Mouse (Mus musculus): ENCODE data around the gene Zp3. TPM values are rescaled to one million over a fixed set of nuclear protein-coding genes. Genes with fewer than 3 reads are reported as not detected.

Zp3 gene
- total RNA-seq (2021) (not detected), polyA plus RNA-seq (2012; rRNA removed) (not detected in 2 replicates)
- long read RNA-seq = 0 reads

- intact Hi-C loops (cut with DNase I) = loop anchor here (5.0 kb wide), 3 partner anchors 47 to 217 kb away; partner anchors contain the start of genes Alkbh4, Lrwd1 and Prkrip1
- H3K36me3 ChIP-seq (ENCODE audit: control insufficient read depth, insufficient read depth, low read length) = no peaks in the 10 kb centered on the region
- no peak within 1 kb of the TSS for H3K27ac ChIP-seq
- TF ChIP-seq EP300 (IDR thresholded peaks at IDR 0.05; ENCODE audit: insufficient read depth, low read depth, low read length) (no peak), POLR2A (IDR thresholded peaks at IDR 0.05; ENCODE audit: insufficient read depth, low read depth, low read length) (no peak), CTCF (IDR thresholded peaks at IDR 0.05) (no peak)
- WGBS = 65% methylated on average over 8 of the region's 8 CpGs
- H3K79me2 ChIP-seq (replicated peaks; ENCODE audit: control insufficient read depth, insufficient read depth, low read length) = no peaks in the 10 kb centered on the region
- H3K4me3 ChIP-seq = no peak within 1 kb of the TSS
- no peaks in the 10 kb centered on the region for H3K4me1 ChIP-seq (ENCODE audit: control insufficient read depth, insufficient read depth, low read length)
- H3K9ac ChIP-seq (ENCODE audit: low read depth, low read length) = no peak within 1 kb of the TSS
- no peaks in the 10 kb centered on the region for H3K27me3 ChIP-seq (ENCODE audit: control insufficient read depth, insufficient read depth, low read length)
- no peak for DNase-seq
Measured at GRCm38 (mm10) chr5:135979904-135980303, at the start of gene Zp3. Gene Zp3, plus strand, starts transcription at chr5:135980099.

- TF ChIP-seq EP300 (IDR thresholded peaks at IDR 0.05; ENCODE audit: insufficient read depth, low read depth, low read length) = no peak
- no peak for TF ChIP-seq POLR2A (IDR thresholded peaks at IDR 0.05; ENCODE audit: insufficient read depth, low read depth, low read length)
- TF ChIP-seq CTCF (IDR thresholded peaks at IDR 0.05) = no peak
- no peak overlapping the region for H3K4me3 ChIP-seq
- no peak for DNase-seq
- H3K79me2 ChIP-seq (replicated peaks; ENCODE audit: control insufficient read depth, insufficient read depth, low read length) = peaks cover 13% of the 10 kb centered on the region
- H3K9ac ChIP-seq (ENCODE audit: low read depth, low read length) = no peak overlapping the region
- 61% methylated on average over 9 of the region's 9 CpGs for WGBS
- H3K36me3 ChIP-seq (ENCODE audit: control insufficient read depth, insufficient read depth, low read length) = peaks cover 28% of the 10 kb centered on the region
- peak overlapping the region; percentile 3; the same call in 1 of the 2 replicates for H3K27ac ChIP-seq
- no peaks in the 10 kb centered on the region for H3K27me3 ChIP-seq (ENCODE audit: control insufficient read depth, insufficient read depth, low read length)
- peaks cover 10% of the 10 kb centered on the region for H3K4me1 ChIP-seq (ENCODE audit: control insufficient read depth, insufficient read depth, low read length)
- intact Hi-C loops (cut with DNase I) = no loop called here
Measured at GRCm38 (mm10) chr5:135931526-135931925, 48.4 kb upstream of the Zp3 start.

GRCm38 (mm10) chr5:135932359-135932758 is 47.5 kb upstream of the Zp3 start:
- no peak for DNase-seq
- peaks cover 10% of the 10 kb centered on the region for H3K4me1 ChIP-seq (ENCODE audit: control insufficient read depth, insufficient read depth, low read length)
- H3K79me2 ChIP-seq (replicated peaks; ENCODE audit: control insufficient read depth, insufficient read depth, low read length) = peaks cover 12% of the 10 kb centered on the region
- no peak for TF ChIP-seq POLR2A (IDR thresholded peaks at IDR 0.05; ENCODE audit: insufficient read depth, low read depth, low read length)
- no peak for TF ChIP-seq EP300 (IDR thresholded peaks at IDR 0.05; ENCODE audit: insufficient read depth, low read depth, low read length)
- TF ChIP-seq CTCF (IDR thresholded peaks at IDR 0.05) = no peak
- H3K9ac ChIP-seq (ENCODE audit: low read depth, low read length) = no peak overlapping the region
- WGBS = 31% methylated on average over 2 of the region's 2 CpGs
- intact Hi-C loops (cut with DNase I) = loop anchor here (2.0 kb wide), 1 partner anchor 16 kb away; no protein-coding TSS in a partner anchor
- peaks cover 28% of the 10 kb centered on the region for H3K36me3 ChIP-seq (ENCODE audit: control insufficient read depth, insufficient read depth, low read length)
- H3K4me3 ChIP-seq = peak overlapping the region; percentile 97
- peak overlapping the region; percentile 31; the same call in 1 of the 2 replicates for H3K27ac ChIP-seq
- no peaks in the 10 kb centered on the region for H3K27me3 ChIP-seq (ENCODE audit: control insufficient read depth, insufficient read depth, low read length)

GRCm38 (mm10) chr5:135933222-135933899 is 46.5 kb upstream of the Zp3 start:
- no peak for DNase-seq
- H3K9ac ChIP-seq (ENCODE audit: low read depth, low read length) = peak overlapping the region; percentile 91
- TF ChIP-seq EP300 (IDR thresholded peaks at IDR 0.05; ENCODE audit: insufficient read depth, low read depth, low read length) (no peak), CTCF (IDR thresholded peaks at IDR 0.05) (no peak), POLR2A (IDR thresholded peaks at IDR 0.05; ENCODE audit: insufficient read depth, low read depth, low read length) (no peak)
- WGBS = 6% methylated on average over 12 of the region's 12 CpGs
- peaks cover 10% of the 10 kb centered on the region for H3K4me1 ChIP-seq (ENCODE audit: control insufficient read depth, insufficient read depth, low read length)
- H3K79me2 ChIP-seq (replicated peaks; ENCODE audit: control insufficient read depth, insufficient read depth, low read length) = peaks cover 6% of the 10 kb centered on the region
- H3K27ac ChIP-seq = peak overlapping the region; percentile 98
- no peaks in the 10 kb centered on the region for H3K27me3 ChIP-seq (ENCODE audit: control insufficient read depth, insufficient read depth, low read length)
- intact Hi-C loops (cut with DNase I) = loop anchor here (2.0 kb wide), 1 partner anchor 17 kb away; no protein-coding TSS in a partner anchor
- H3K36me3 ChIP-seq (ENCODE audit: control insufficient read depth, insufficient read depth, low read length) = peaks cover 25% of the 10 kb centered on the region
- peak overlapping the region; percentile 97 for H3K4me3 ChIP-seq

GRCm38 (mm10) chr5:135933900-135934441 is 45.9 kb upstream of the Zp3 start:
- peak overlapping the region; percentile 91 for H3K9ac ChIP-seq (ENCODE audit: low read depth, low read length)
- H3K27ac ChIP-seq = peak overlapping the region; percentile 98
- H3K4me3 ChIP-seq = peak overlapping the region; percentile 97
- peaks cover 3% of the 10 kb centered on the region; the same call in 1 of the 2 replicates for H3K79me2 ChIP-seq (replicated peaks; ENCODE audit: control insufficient read depth, insufficient read depth, low read length)
- H3K4me1 ChIP-seq (ENCODE audit: control insufficient read depth, insufficient read depth, low read length) = peaks cover 8% of the 10 kb centered on the region
- under 1% methylated on average over 35 of the region's 35 CpGs for WGBS
- peaks cover 24% of the 10 kb centered on the region for H3K36me3 ChIP-seq (ENCODE audit: control insufficient read depth, insufficient read depth, low read length)
- DNase-seq = peak; percentile 76 to 77
- TF ChIP-seq EP300 (IDR thresholded peaks at IDR 0.05; ENCODE audit: insufficient read depth, low read depth, low read length) (no peak), POLR2A (IDR thresholded peaks at IDR 0.05; ENCODE audit: insufficient read depth, low read depth, low read length) (no peak), CTCF (IDR thresholded peaks at IDR 0.05) (no peak)
- no peaks in the 10 kb centered on the region for H3K27me3 ChIP-seq (ENCODE audit: control insufficient read depth, insufficient read depth, low read length)
- intact Hi-C loops (cut with DNase I) = loop anchor here (2.0 kb wide), 2 partner anchors 17 to 29 kb away; no protein-coding TSS in a partner anchor
